Mouse (Mus musculus) kidney, embryonic 16.5 days (tissue): ENCODE results near the gene Pde10a. TPM values are rescaled to one million over a fixed set of nuclear protein-coding genes. Genes with fewer than 3 reads are reported as not detected.

Experiments
- ATAC-seq: fragments of 200-750 bp; cut with Nextera tagmentation; 2 replicates; pipeline ENCODE4 v1.8.0; 2017; ENCODE audit warnings: moderate TSS enrichment; ENCODE audit not compliant: low FRiP score, low TSS enrichment
- H3K27ac ChIP-seq: fragments of 300-500 bp; sonication (generic); 2 replicates; pipeline ENCODE4 v1.5.1; 2014; ENCODE audit warnings: low read length
- H3K27me3 ChIP-seq: fragments of 300-500 bp; sonication (generic); 2 replicates; pipeline ENCODE4 v1.6.1; 2014; ENCODE audit warnings: low read length, control low read depth, mixed read lengths; ENCODE audit not compliant: insufficient read depth
- H3K36me3 ChIP-seq: fragments of 300-500 bp; sonication (generic); 2 replicates; pipeline ENCODE4 v1.6.1; 2014; ENCODE audit warnings: low read length, control low read depth, mixed read lengths; ENCODE audit not compliant: insufficient read depth
- H3K4me1 ChIP-seq: fragments of 300-500 bp; sonication (generic); 2 replicates; pipeline ENCODE4 v1.6.1; 2014; ENCODE audit warnings: low read length, control low read depth, mixed read lengths; ENCODE audit not compliant: insufficient read depth
- H3K4me2 ChIP-seq: fragments of 300-500 bp; sonication (generic); replicated peaks from 2 replicates; pipeline ENCODE4 v1.6.1; 2014; ENCODE audit warnings: low read depth, low read length
- H3K4me3 ChIP-seq: fragments of 300-500 bp; sonication (generic); 2 replicates; pipeline ENCODE4 v1.5.1; 2014; ENCODE audit warnings: mild to moderate bottlenecking, low read length
- H3K9ac ChIP-seq: fragments of 300-500 bp; sonication (generic); replicated peaks from 2 replicates; pipeline ENCODE4 v1.6.1; 2014; ENCODE audit warnings: low read length
- H3K9me3 ChIP-seq: fragments of 300-500 bp; sonication (generic); 2 replicates; pipeline ENCODE4 v1.6.1; 2016; ENCODE audit warnings: low read length, control low read depth
- WGBS: fragments of 180-500 bp; shearing (Covaris S2); extraction: QIAGEN DNeasy Blood & Tissue Kit; methylation state at CpG from one replicate; pipeline ENCODE4 v1.1.7; 2014; 5-methylcytosine and 5-hydroxymethylcytosine counted together
- polyA plus RNA-seq: library from polyadenylated mRNA; unstranded; fragments of >200 nt; fragmentation: Nextera tagmentation; extraction: Ambion mirVana; gene quantifications from 2 replicates; pipeline ENCODE4 v1.2.1, GENCODE M21; 2015

Pde10a gene
- polyA plus RNA-seq, 1 experiment from 2014 or later, result 1.3 TPM

GRCm38 (mm10) chr17:8541974-8542538 lies 16.9 kb downstream of the Pde10a start:
- no peaks in the 10 kb centered on the region for H3K27me3 ChIP-seq
- H3K4me3 ChIP-seq, result no peak overlapping the region
- no peak overlapping the region for H3K4me2 ChIP-seq
- H3K36me3 ChIP-seq, result no peaks in the 10 kb centered on the region
- 75% methylated on average over 14 of the region's 14 CpGs for WGBS
- ATAC-seq, result no peak
- no peak overlapping the region for H3K27ac ChIP-seq
- H3K9me3 ChIP-seq, result no peaks in the 10 kb centered on the region
- H3K9ac ChIP-seq, result no peak overlapping the region
- H3K4me1 ChIP-seq, result no peaks in the 10 kb centered on the region

DNA sequence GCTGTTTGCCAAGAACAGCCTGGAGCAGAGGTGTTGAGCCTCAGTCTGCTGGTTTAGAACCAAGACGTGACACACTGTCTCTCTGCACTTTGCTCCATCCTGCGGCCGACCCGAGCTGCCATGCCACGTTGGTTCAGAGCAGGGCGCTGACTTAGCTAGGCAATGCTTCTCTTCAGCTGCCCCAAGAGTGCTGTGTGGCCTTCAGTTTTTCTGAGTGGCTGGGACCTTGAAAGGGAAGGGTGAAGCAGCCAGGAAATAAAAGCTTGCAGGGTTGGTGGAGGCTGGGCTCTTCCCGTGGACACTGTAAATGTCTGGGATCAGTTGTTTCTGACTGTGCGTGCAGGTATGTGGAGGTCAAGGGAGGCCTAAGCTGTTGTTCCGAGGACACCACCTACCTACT lies 21.2 kb downstream of the Pde10a start:
- WGBS, result 69% methylated on average over 9 of the region's 9 CpGs
- H3K9ac ChIP-seq, result no peak overlapping the region
- no peaks in the 10 kb centered on the region for H3K9me3 ChIP-seq
- H3K27me3 ChIP-seq, result no peaks in the 10 kb centered on the region
- H3K4me3 ChIP-seq, result no peak overlapping the region
- no peak overlapping the region for H3K27ac ChIP-seq
- H3K4me2 ChIP-seq, result no peak overlapping the region
- H3K36me3 ChIP-seq, result no peaks in the 10 kb centered on the region
- H3K4me1 ChIP-seq, result no peaks in the 10 kb centered on the region
- ATAC-seq, result no peak

GRCm38 (mm10) chr17:8548733-8549132 lies 23.6 kb downstream of the Pde10a start:
- WGBS, result 89% methylated on average over 4 of the region's 4 CpGs

GRCm38 (mm10) chr17:8551641-8552040 lies 26.5 kb downstream of the Pde10a start:
- Histone ChIP-seq H3K36me3 (no peaks in the 10 kb centered on the region), H3K9me3 (no peaks in the 10 kb centered on the region), H3K9ac (no peak overlapping the region), H3K4me1 (no peaks in the 10 kb centered on the region), H3K27me3 (no peaks in the 10 kb centered on the region), H3K27ac (no peak overlapping the region), H3K4me2 (no peak overlapping the region), H3K4me3 (no peak overlapping the region)
- ATAC-seq, result no peak
- WGBS, result 68% methylated on average over 3 of the region's 3 CpGs

More at GRCm38 (mm10) chr17:8548733-8549132, 23.6 kb downstream of the Pde10a start:
- no peaks in the 10 kb centered on the region for H3K4me1 ChIP-seq
- H3K27me3 ChIP-seq, result no peaks in the 10 kb centered on the region
- no peak overlapping the region for H3K27ac ChIP-seq
- ATAC-seq, result no peak
- H3K36me3 ChIP-seq, result no peaks in the 10 kb centered on the region
- H3K4me3 ChIP-seq, result no peak overlapping the region
- no peaks in the 10 kb centered on the region for H3K9me3 ChIP-seq
- no peak overlapping the region for H3K9ac ChIP-seq
- H3K4me2 ChIP-seq, result no peak overlapping the region

- Histone ChIP-seq H3K4me2 (no peak overlapping the region), H3K27me3 (no peaks in the 10 kb centered on the region), H3K27ac (no peak overlapping the region), H3K4me1 (no peaks in the 10 kb centered on the region), H3K4me3 (no peak overlapping the region), H3K36me3 (no peaks in the 10 kb centered on the region), H3K9me3 (no peaks in the 10 kb centered on the region), H3K9ac (no peak overlapping the region)
- ATAC-seq, result no peak
- 74% methylated on average over 8 of the region's 8 CpGs for WGBS
Measured at GRCm38 (mm10) chr17:8552346-8553035, 27.3 kb downstream of the Pde10a start.

- Histone ChIP-seq H3K4me3 (no peak overlapping the region), H3K27me3 (no peaks in the 10 kb centered on the region), H3K4me2 (no peak overlapping the region), H3K9me3 (no peaks in the 10 kb centered on the region), H3K4me1 (no peaks in the 10 kb centered on the region), H3K9ac (no peak overlapping the region), H3K27ac (no peak overlapping the region), H3K36me3 (no peaks in the 10 kb centered on the region)
- ATAC-seq, result no peak
- WGBS, result 86% methylated on average over 3 of the region's 3 CpGs
Measured at GRCm38 (mm10) chr17:8553601-8554000, 28.4 kb downstream of the Pde10a start.

- Histone ChIP-seq H3K9ac (no peak overlapping the region), H3K4me1 (no peaks in the 10 kb centered on the region), H3K9me3 (no peaks in the 10 kb centered on the region), H3K27ac (no peak overlapping the region), H3K36me3 (no peaks in the 10 kb centered on the region), H3K4me3 (no peak overlapping the region), H3K4me2 (no peak overlapping the region), H3K27me3 (no peaks in the 10 kb centered on the region)
- 76% methylated on average over 6 of the region's 6 CpGs for WGBS
- ATAC-seq, result no peak
Measured at GRCm38 (mm10) chr17:8554219-8554618, 29.0 kb downstream of the Pde10a start.

DNA sequence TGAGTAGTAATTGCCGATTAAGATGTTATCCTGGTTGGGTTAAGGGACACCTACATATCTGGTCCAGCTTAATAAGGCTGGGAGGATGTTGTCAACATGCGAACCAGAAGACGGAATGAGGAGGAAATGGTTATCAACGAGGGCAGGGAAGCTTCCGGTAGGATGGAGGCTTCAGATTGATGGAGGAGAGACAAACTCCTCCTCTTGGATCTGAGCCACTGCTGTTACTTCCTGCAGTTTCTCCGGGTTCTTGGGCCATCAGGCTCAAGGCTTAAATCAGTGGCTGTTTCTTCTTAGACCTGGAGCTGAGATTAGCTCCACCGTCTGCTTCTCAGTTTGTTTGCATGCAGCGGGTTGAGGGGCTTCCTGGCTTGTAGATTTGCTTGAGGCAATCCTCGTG lies 30.6 kb downstream of the Pde10a start:
- Histone ChIP-seq H3K27me3 (no peaks in the 10 kb centered on the region), H3K36me3 (no peaks in the 10 kb centered on the region), H3K4me3 (no peak overlapping the region), H3K9ac (no peak overlapping the region), H3K4me2 (no peak overlapping the region), H3K9me3 (no peaks in the 10 kb centered on the region), H3K27ac (no peak overlapping the region), H3K4me1 (no peaks in the 10 kb centered on the region)
- WGBS, result 64% methylated on average over 9 of the region's 9 CpGs
- ATAC-seq, result no peak

GRCm38 (mm10) chr17:8556223-8556622 lies 31.1 kb downstream of the Pde10a start:
- Histone ChIP-seq H3K4me1 (no peaks in the 10 kb centered on the region), H3K4me2 (no peak overlapping the region), H3K4me3 (no peak overlapping the region), H3K9me3 (no peaks in the 10 kb centered on the region), H3K36me3 (no peaks in the 10 kb centered on the region), H3K9ac (no peak overlapping the region), H3K27me3 (no peaks in the 10 kb centered on the region), H3K27ac (no peak overlapping the region)
- ATAC-seq, result no peak
- 67% methylated on average over 6 of the region's 6 CpGs for WGBS

DNA sequence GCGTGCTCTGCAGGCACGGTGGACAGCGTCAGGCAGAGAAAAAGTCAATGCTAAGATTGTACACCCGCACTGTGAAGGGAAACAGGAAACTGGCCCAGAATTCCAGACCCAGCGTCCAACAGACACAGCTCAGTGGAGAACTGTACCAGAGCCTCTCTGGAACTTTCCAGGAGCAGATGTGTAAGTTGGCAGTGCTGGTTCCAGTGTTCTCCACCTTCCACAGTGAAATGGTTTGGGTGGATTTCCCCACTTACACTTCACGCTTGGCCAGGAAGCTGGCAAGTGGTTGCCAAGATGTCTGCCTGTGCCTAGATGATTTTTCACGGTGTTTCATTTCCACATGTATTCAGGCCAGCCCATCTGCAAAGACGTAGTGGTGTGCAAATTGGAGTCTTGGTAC lies 32.8 kb downstream of the Pde10a start:
- Histone ChIP-seq H3K36me3 (no peaks in the 10 kb centered on the region), H3K9me3 (no peaks in the 10 kb centered on the region), H3K27ac (no peak overlapping the region), H3K4me3 (no peak overlapping the region), H3K4me2 (no peak overlapping the region), H3K4me1 (no peaks in the 10 kb centered on the region), H3K9ac (no peak overlapping the region), H3K27me3 (no peaks in the 10 kb centered on the region)
- no peak for ATAC-seq
- 85% methylated on average over 8 of the region's 8 CpGs for WGBS
